In genomic region chr7:89370917-89371316, GRCm38 (mm10) we compare ENCODE assay signal across 9 mouse cellular contexts. TPM values are rescaled to one million over a fixed set of nuclear protein-coding genes. Genes with fewer than 3 reads are reported as not detected.
DNase-seq lines count a peak whose midpoint lies in the region; ATAC-seq and TF ChIP-seq lines count a peak whose summit lies in the region.
"Had no signal": no experiment of that assay in that cellular context is flagged by ENCODE, and none has a peak within 500 bp of the region (broad histone marks: within the 10 kb centered on the region; RNA-seq: fewer than 3 reads in every experiment).

No protein-coding gene starts in this region.

- no peak overlapping the region for H3K4me2 ChIP-seq in hindbrain, postnatal 0 days (ENCODE audit: low read depth, low read length)
- no peak overlapping the region for H3K4me2 ChIP-seq in hindbrain, embryonic 11.5 days (replicated peaks; ENCODE audit: low read depth, low read length)
- H3K4me2 ChIP-seq: neural tube, embryonic 13.5 days had no signal

- TF ChIP-seq CTCF in hindbrain, postnatal 0 days (IDR thresholded peaks at IDR 0.05; ENCODE audit: low read depth) = peak; percentile 54; the same call in 1 of the 2 replicates
- TF ChIP-seq CTCF in bone marrow macrophage, adult 2 months (IDR thresholded peaks at IDR 0.05; ENCODE audit: low read depth, low read length) = peak; percentile 47; the same call in 1 of the 2 replicates
- TF ChIP-seq CTCF in left cerebral cortex, adult 2 months (IDR thresholded peaks at IDR 0.05) = peak; percentile 51

- H3K36me3 ChIP-seq in hindbrain, postnatal 0 days (ENCODE audit: insufficient read depth, low read length) = no peaks in the 10 kb centered on the region
- no peaks in the 10 kb centered on the region for H3K36me3 ChIP-seq in hindbrain, embryonic 11.5 days (ENCODE audit: control insufficient read depth, insufficient read depth, low read length)
- H3K36me3 ChIP-seq: neural tube, embryonic 13.5 days had no signal

- TF ChIP-seq POLR2A in bone marrow macrophage, adult 2 months (IDR thresholded peaks at IDR 0.05; ENCODE audit: borderline replicate concordance, low read depth, low read length) = no peak

- H3K27ac ChIP-seq in hindbrain, postnatal 0 days = no peak overlapping the region
- no peak overlapping the region for H3K27ac ChIP-seq in hindbrain, embryonic 11.5 days (ENCODE audit: low read depth, low read length)
- H3K27ac ChIP-seq in bone marrow macrophage, adult 2 months (ENCODE audit: insufficient read depth, low read depth, low read length) = no peak overlapping the region
- no peak overlapping the region for H3K27ac ChIP-seq in left cerebral cortex, adult 2 months
- H3K27ac ChIP-seq: neural tube, embryonic 13.5 days had no signal

- no peak for ATAC-seq in hindbrain, postnatal 0 days
- ATAC-seq in hindbrain, embryonic 11.5 days (ENCODE audit: low FRiP score) = no peak
- ATAC-seq in CD4-positive, CD25-positive, alpha-beta regulatory T cell, adult 4 months = peak; percentile 75
- ATAC-seq in megakaryocyte-erythroid progenitor cell, adult 5-6 weeks (replicated peaks; ENCODE audit: low FRiP score, low TSS enrichment, poor library complexity, severe bottlenecking) = no peak

- H3K27me3 ChIP-seq in hindbrain, postnatal 0 days (ENCODE audit: insufficient read depth, low read length) = no peaks in the 10 kb centered on the region
- H3K27me3 ChIP-seq in hindbrain, embryonic 11.5 days (ENCODE audit: control insufficient read depth, insufficient read depth, low read length) = no peaks in the 10 kb centered on the region
- H3K27me3 ChIP-seq: neural tube, embryonic 13.5 days had no signal

- no peak overlapping the region for H3K4me3 ChIP-seq in hindbrain, postnatal 0 days (ENCODE audit: low read length)
- H3K4me3 ChIP-seq in hindbrain, embryonic 11.5 days (ENCODE audit: low read depth, low read length) = no peak overlapping the region
- H3K4me3 ChIP-seq in bone marrow macrophage, adult 2 months (ENCODE audit: insufficient read depth, low read length) = no peak overlapping the region
- H3K4me3 ChIP-seq in left cerebral cortex, adult 2 months = no peak overlapping the region
- H3K4me3 ChIP-seq: neural tube, embryonic 13.5 days had no signal

- H3K4me1 ChIP-seq in hindbrain, postnatal 0 days (ENCODE audit: insufficient read depth, low read length) = no peaks in the 10 kb centered on the region
- no peaks in the 10 kb centered on the region for H3K4me1 ChIP-seq in hindbrain, embryonic 11.5 days (replicated peaks; ENCODE audit: control insufficient read depth, insufficient read depth, low read length)
- peaks cover 6% of the 10 kb centered on the region; the same call in 1 of the 2 replicates for H3K4me1 ChIP-seq in bone marrow macrophage, adult 2 months (ENCODE audit: control insufficient read depth, insufficient read depth, low read length)
- H3K4me1 ChIP-seq: neural tube, embryonic 13.5 days had no signal

- H3K9me3 ChIP-seq in hindbrain, postnatal 0 days (ENCODE audit: low read length) = no peaks in the 10 kb centered on the region
- no peaks in the 10 kb centered on the region for H3K9me3 ChIP-seq in hindbrain, embryonic 11.5 days (ENCODE audit: control insufficient read depth, low read length)
- H3K9me3 ChIP-seq: neural tube, embryonic 13.5 days had no signal

- peak; percentile 56 for DNase-seq in hindbrain, postnatal 0 days (ENCODE audit: low spot score)
- DNase-seq in hindbrain, embryonic 11.5 days (ENCODE audit: low spot score) = no peak
- peak; percentile 38 to 44 for DNase-seq in heart, postnatal 36 days
- peak in 1 of 2 experiments; percentile 16 for DNase-seq in left cerebral cortex, adult 2 months (ENCODE audit: extremely low spot score in 1 of 2, low spot score in 2 of 2)
- DNase-seq in spleen, postnatal 36 days (ENCODE audit: low spot score in 2 of 2) = peak; percentile 63

- WGBS in hindbrain, postnatal 0 days = 48% methylated on average over 1 of the region's 1 CpGs
- WGBS in hindbrain, embryonic 11.5 days = 59% methylated on average over 1 of the region's 1 CpGs

- intact Hi-C loops in heart, postnatal 36 days (cut with DNase I) = loop anchor here (5.0 kb wide), 2 partner anchors 36 to 284 kb away; no protein-coding TSS in a partner anchor
- intact Hi-C loops in left cerebral cortex, adult 2 months (cut with DNase I) = no loop called here

- H3K9ac ChIP-seq in hindbrain, postnatal 0 days (replicated peaks; ENCODE audit: low read length) = no peak overlapping the region
- H3K9ac ChIP-seq in hindbrain, embryonic 11.5 days (ENCODE audit: low read depth, low read length) = no peak overlapping the region
- H3K9ac ChIP-seq: neural tube, embryonic 13.5 days had no signal

RNA-seq across cellular contexts. Expression of gene Tmem135, which starts 33.1 kb away (rescaled TPM):
- total RNA-seq in hindbrain, postnatal 0 days (2014; rRNA removed) = 24.3 and 31.4 TPM in 2 replicates
- 31.8 and 33.5 TPM in 2 replicates for polyA plus RNA-seq in hindbrain, postnatal 0 days (2015; fragmentation: Nextera tagmentation; extraction: Ambion mirVana)
- polyA plus RNA-seq in hindbrain, embryonic 11.5 days (2014; fragmentation: Nextera tagmentation; extraction: Ambion mirVana) = 14.6 and 15.2 TPM in 2 replicates
- 10 to 100 TPM; 20.0 to 25.4 TPM for polyA plus RNA-seq in CD4-positive, CD25-positive, alpha-beta regulatory T cell, adult 4 months (2017; shearing (Covaris generic))
- 48.2 and 58.4 TPM in 2 replicates for polyA plus RNA-seq in bone marrow macrophage, adult 2 months (2012; ENCODE audit: insufficient read depth, insufficient read length, missing spikeins)
- 10 to 100 TPM; 43.3 to 51.3 TPM for total RNA-seq in heart, postnatal 36 days (2021)
- total RNA-seq in left cerebral cortex, adult 2 months (2021) = 10 to 100 TPM; 64.7 to 65.6 TPM
- 20.8 and 21.9 TPM in 2 replicates for total RNA-seq in megakaryocyte-erythroid progenitor cell, adult 5-6 weeks (2014; fragmentation: Nextera tagmentation)
- total RNA-seq in megakaryocyte-erythroid progenitor cell, adult 5-6 weeks (2017) = 15.5 and 19.1 TPM in 2 replicates

RNA-seq across cellular contexts. Expression of gene Fzd4, which starts 33.2 kb away (rescaled TPM):
- total RNA-seq in hindbrain, postnatal 0 days (2014; rRNA removed) = 4.4 and 4.7 TPM in 2 replicates
- polyA plus RNA-seq in hindbrain, postnatal 0 days (2015; fragmentation: Nextera tagmentation; extraction: Ambion mirVana) = 2.1 TPM in 2 replicates
- polyA plus RNA-seq in hindbrain, embryonic 11.5 days (2014; fragmentation: Nextera tagmentation; extraction: Ambion mirVana) = 3.8 and 4.0 TPM in 2 replicates
- polyA plus RNA-seq in CD4-positive, CD25-positive, alpha-beta regulatory T cell, adult 4 months (2017; shearing (Covaris generic)) = not detected
- 0.19 TPM in 1 of 2 replicates, not detected in the other for polyA plus RNA-seq in bone marrow macrophage, adult 2 months (2012; ENCODE audit: insufficient read depth, insufficient read length, missing spikeins)
- total RNA-seq in heart, postnatal 36 days (2021) = 10 to 100 TPM; 31.6 to 35.8 TPM
- total RNA-seq in left cerebral cortex, adult 2 months (2021) = 1 to 10 TPM; 7.0 to 8.4 TPM
- total RNA-seq in megakaryocyte-erythroid progenitor cell, adult 5-6 weeks (2014; fragmentation: Nextera tagmentation) = not detected in 2 replicates
- total RNA-seq in megakaryocyte-erythroid progenitor cell, adult 5-6 weeks (2017) = 0.14 TPM in 1 of 2 replicates, not detected in the other
